Comparison of ENCODE assay signal across 14 mouse cellular contexts in the genomic region with DNA sequence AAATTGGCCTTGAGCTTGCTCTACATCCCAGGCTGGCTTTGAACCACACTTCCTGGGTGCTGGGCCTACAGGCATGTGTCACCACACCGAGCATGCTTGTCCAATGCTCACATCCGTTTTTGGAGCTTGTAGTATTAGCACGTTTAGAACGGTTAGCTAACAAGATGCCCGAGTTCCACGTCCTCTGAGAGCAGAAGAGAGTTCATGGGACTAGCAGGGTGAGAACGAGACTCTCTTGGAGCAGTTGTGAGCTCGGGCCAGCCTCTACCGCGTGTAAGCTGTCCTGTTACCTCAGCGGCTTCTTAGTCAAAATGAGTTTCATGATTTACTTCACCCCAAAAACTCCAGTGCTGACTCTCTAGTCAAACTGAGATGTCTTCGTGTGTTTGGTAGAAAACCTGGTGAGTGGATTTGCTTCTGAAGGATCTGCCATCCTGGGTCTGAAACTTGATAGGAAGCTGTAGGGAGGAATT.
DNase-seq lines count a peak whose midpoint lies in the region; ATAC-seq and TF ChIP-seq lines count a peak whose summit lies in the region.
"Had no signal": no experiment of that assay in that cellular context is flagged by ENCODE, and none has a peak within 500 bp of the region (broad histone marks: within the 10 kb centered on the region; RNA-seq: fewer than 3 reads in every experiment).

No protein-coding gene starts in this region.

- no peak for DNase-seq in heart, adult 18-20 months
- DNase-seq in 3T3-L1 (ENCODE audit: low read depth, low spot score) (peak; percentile 55), CH12.LX (ENCODE audit: extremely low read depth) (peak; percentile 94)
- no peak for DNase-seq in layer of hippocampus, adult 9-10 months (ENCODE audit: low spot score)
- no peak for DNase-seq in hindbrain, embryonic 10.5 days (ENCODE audit: low spot score)
- DNase-seq: cerebellum, postnatal 36 days; gastrocnemius, postnatal 14 days; kidney, adult 8-10 months had no signal

- H3K4me3 ChIP-seq in heart, embryonic 15.5 days = no peak overlapping the region
- peak overlapping the region; percentile 57 to 65 (median 59) for H3K4me3 ChIP-seq in CH12.LX (replicated peaks in 1 of 3; ENCODE audit: low read depth in 2 of 3, low read length in 2 of 3, poor library complexity in 1 of 3)
- no peak overlapping the region for H3K4me3 ChIP-seq in embryonic fibroblast, embryonic 13.5 days (ENCODE audit: insufficient read depth, low read length)
- no peak overlapping the region for H3K4me3 ChIP-seq in hindbrain, embryonic 10.5 days
- H3K4me3 ChIP-seq: hindbrain, embryonic 15.5 days; megakaryocyte, embryonic 14.5 days; neural tube, embryonic 13.5 days had no signal

- no peaks in the 10 kb centered on the region for H3K9me3 ChIP-seq in heart, embryonic 15.5 days (replicated peaks)
- H3K9me3 ChIP-seq in CH12.LX (replicated peaks; ENCODE audit: low read length) = no peaks in the 10 kb centered on the region
- H3K9me3 ChIP-seq in hindbrain, embryonic 10.5 days = no peaks in the 10 kb centered on the region
- H3K9me3 ChIP-seq: hindbrain, embryonic 15.5 days; megakaryocyte, embryonic 14.5 days; neural tube, embryonic 13.5 days had no signal

- in situ Hi-C loops in CH12.LX (cut with MboI; ENCODE audit: low pct_ligation_motif_present, low pct_unique_long_range_greater_than_20kb, low sequenced_read_pairs) = no loop called here

- H3K4me2 ChIP-seq in heart, embryonic 15.5 days = no peak overlapping the region
- H3K4me2 ChIP-seq in CH12.LX (ENCODE audit: insufficient read depth, low read depth, poor library complexity, severe bottlenecking) = peak overlapping the region; percentile 39
- H3K4me2 ChIP-seq: hindbrain, embryonic 15.5 days; liver, embryonic 11.5 days; neural tube, embryonic 13.5 days had no signal

- TF ChIP-seq POLR2A in CH12.LX (IDR thresholded peaks at IDR 0.05; ENCODE audit: low read depth, low read length) = peak; percentile 91
- no peak for TF ChIP-seq POLR2A in embryonic fibroblast, embryonic 13.5 days (IDR thresholded peaks at IDR 0.05; ENCODE audit: low read depth, low read length)

- H3K27me3 ChIP-seq in heart, embryonic 15.5 days = no peaks in the 10 kb centered on the region
- no peaks in the 10 kb centered on the region for H3K27me3 ChIP-seq in CH12.LX (replicated peaks)
- no peaks in the 10 kb centered on the region for H3K27me3 ChIP-seq in hindbrain, embryonic 10.5 days (ENCODE audit: insufficient read depth, poor library complexity, severe bottlenecking)
- H3K27me3 ChIP-seq: hindbrain, embryonic 15.5 days; neural tube, embryonic 13.5 days had no signal

- TF ChIP-seq RAD21 in CH12.LX (IDR thresholded peaks at IDR 0.05; ENCODE audit: low read depth, low read length) = no peak

- dilution Hi-C loops in CH12.LX (cut with MboI; ENCODE audit: extremely low pct_ligation_motif_present, extremely low pct_unique_long_range_greater_than_20kb, low sequenced_read_pairs) = no loop called here

- no peak for ATAC-seq in heart, embryonic 15.5 days (replicated peaks; ENCODE audit: insufficient number of reproducible peaks, insufficient read depth, low FRiP score, low read depth)

- no peak overlapping the region for H3K9ac ChIP-seq in heart, embryonic 15.5 days
- H3K9ac ChIP-seq in CH12.LX (ENCODE audit: insufficient read depth, low read depth) = peak overlapping the region; percentile 70
- H3K9ac ChIP-seq: hindbrain, embryonic 15.5 days; neural tube, embryonic 13.5 days had no signal

- H3K36me3 ChIP-seq in heart, embryonic 15.5 days = no peaks in the 10 kb centered on the region
- H3K36me3 ChIP-seq in CH12.LX (replicated peaks in 1 of 2; ENCODE audit: control insufficient read depth in 1 of 2, insufficient read depth in 1 of 2, low read length in 1 of 2) = peaks cover 3 to 32% of the 10 kb centered on the region in 2 experiments
- peaks cover 1% of the 10 kb centered on the region; the same call in 1 of the 2 replicates for H3K36me3 ChIP-seq in hindbrain, embryonic 10.5 days
- H3K36me3 ChIP-seq: hindbrain, embryonic 15.5 days; neural tube, embryonic 13.5 days had no signal

- TF ChIP-seq EP300 in CH12.LX (IDR thresholded peaks at IDR 0.05; ENCODE audit: low read length) = peak; percentile 80

- H3K79me2 ChIP-seq in CH12.LX (replicated peaks; ENCODE audit: control insufficient read depth, extremely low read depth, insufficient read depth, poor library complexity, severe bottlenecking) = peaks cover 3% of the 10 kb centered on the region; the same call in 1 of the 2 replicates

- TF ChIP-seq CTCF in CH12.LX (conservative IDR thresholded peaks at IDR 0.05 in 1 of 2, IDR thresholded peaks at IDR 0.05 in 1 of 2; ENCODE audit: low read depth in 2 of 2, low read length in 2 of 2) = no peak
- TF ChIP-seq CTCF in embryonic fibroblast, embryonic 13.5 days (IDR thresholded peaks at IDR 0.05; ENCODE audit: borderline replicate concordance, insufficient read depth, low read length) = no peak

- peaks cover 30% of the 10 kb centered on the region for H3K4me1 ChIP-seq in heart, embryonic 15.5 days (replicated peaks)
- peaks cover 16 to 35% of the 10 kb centered on the region in 2 experiments for H3K4me1 ChIP-seq in CH12.LX (ENCODE audit: control insufficient read depth in 1 of 2, insufficient read depth in 2 of 2)
- peaks cover 7% of the 10 kb centered on the region for H3K4me1 ChIP-seq in embryonic fibroblast, embryonic 13.5 days (ENCODE audit: control insufficient read depth, insufficient read depth, low read length)
- H3K4me1 ChIP-seq in hindbrain, embryonic 10.5 days (replicated peaks) = 0 out of 2 replicates have a peak, but pooled peaks cover 2% of the 10 kb centered on the region
- H3K4me1 ChIP-seq: hindbrain, embryonic 15.5 days; neural tube, embryonic 13.5 days had no signal

- H3K27ac ChIP-seq in heart, embryonic 15.5 days = 0 out of 2 replicates have a peak overlapping the region, but pooled peaks have one; percentile 3
- peak overlapping the region; percentile 97 for H3K27ac ChIP-seq in CH12.LX (ENCODE audit: insufficient read depth, low read depth)
- H3K27ac ChIP-seq in embryonic fibroblast, embryonic 13.5 days (ENCODE audit: insufficient read depth, low read length) = peak overlapping the region; percentile 50
- H3K27ac ChIP-seq in hindbrain, embryonic 10.5 days = no peak overlapping the region
- H3K27ac ChIP-seq: hindbrain, embryonic 15.5 days; neural tube, embryonic 13.5 days had no signal

- WGBS in heart, embryonic 15.5 days = 78% methylated on average over 12 of the region's 12 CpGs
- 90% methylated on average over 12 of the region's 12 CpGs for WGBS in hindbrain, embryonic 10.5 days

TF ChIP-seq in CH12.LX, 34 proteins besides CTCF, POLR2A, EP300 and RAD21 (continues in another document):
- TF ChIP-seq JUN (IDR thresholded peaks at IDR 0.05; ENCODE audit: insufficient read depth, low read depth, low read length) = peak; percentile 69
- TF ChIP-seq USF1 (IDR thresholded peaks at IDR 0.05; ENCODE audit: low read depth, low read length) = no peak
- 0 out of 2 replicates have a peak, but pooled peaks have one; percentile 40 for TF ChIP-seq KAT2A (IDR thresholded peaks at IDR 0.05; ENCODE audit: insufficient replicate concordance, low read length)
- TF ChIP-seq HCFC1 (IDR thresholded peaks at IDR 0.05; ENCODE audit: low read depth, low read length) = peak; percentile 63
- peak; percentile 84; the same call in 1 of the 2 replicates for TF ChIP-seq MXI1 (IDR thresholded peaks at IDR 0.05; ENCODE audit: low read depth, low read length)
- peak; percentile 75; the same call in 1 of the 2 replicates for TF ChIP-seq ZMIZ1 (IDR thresholded peaks at IDR 0.05; ENCODE audit: low read depth, low read length)
- peak; percentile 91 for TF ChIP-seq SIN3A (IDR thresholded peaks at IDR 0.05; ENCODE audit: low read length)
- no peak for TF ChIP-seq PAX5 (IDR thresholded peaks at IDR 0.05; ENCODE audit: low read length)
- TF ChIP-seq MYC (IDR thresholded peaks at IDR 0.05; ENCODE audit: low read depth, low read length) = peak; percentile 99
- TF ChIP-seq MAFK (IDR thresholded peaks at IDR 0.05; ENCODE audit: insufficient replicate concordance, low read length) = peak; percentile 28; the same call in 1 of the 2 replicates
- no peak; the same call in 1 of the 2 replicates for TF ChIP-seq MEF2A (IDR thresholded peaks at IDR 0.05; ENCODE audit: borderline replicate concordance, low read depth, low read length)
- TF ChIP-seq ZNF384 (IDR thresholded peaks at IDR 0.05; ENCODE audit: low read depth, low read length) = no peak
- peak; percentile 43; the same call in 1 of the 2 replicates for TF ChIP-seq CHD2 (IDR thresholded peaks at IDR 0.05; ENCODE audit: low read length)
- TF ChIP-seq CHD1 (IDR thresholded peaks at IDR 0.05; ENCODE audit: low read depth, low read length) = peak; percentile 23; the same call in 1 of the 2 replicates
- no peak; the same call in 1 of the 2 replicates for TF ChIP-seq RCOR1 (conservative IDR thresholded peaks at IDR 0.05; ENCODE audit: low read depth, low read length)
- TF ChIP-seq MAZ (IDR thresholded peaks at IDR 0.05; ENCODE audit: low read depth, low read length) = no peak
- no peak for TF ChIP-seq ZC3H11A (IDR thresholded peaks at IDR 0.05; ENCODE audit: low read depth, low read length)
- no peak for TF ChIP-seq USF2 (conservative IDR thresholded peaks at IDR 0.05; ENCODE audit: low read depth, low read length)
- no peak for TF ChIP-seq SMC3 (IDR thresholded peaks at IDR 0.05; ENCODE audit: low read depth, low read length)
- peak; percentile 98 for TF ChIP-seq MAX (IDR thresholded peaks at IDR 0.05; ENCODE audit: low read length)
- peak; percentile 89 for TF ChIP-seq TCF12 (IDR thresholded peaks at IDR 0.05; ENCODE audit: low read depth, low read length)
- TF ChIP-seq UBTF (IDR thresholded peaks at IDR 0.05; ENCODE audit: low read depth, low read length) = peak; percentile 70; the same call in 1 of the 2 replicates
- peak; percentile 95 for TF ChIP-seq IRF4 (IDR thresholded peaks at IDR 0.05; ENCODE audit: low read depth, low read length)
- TF ChIP-seq NELFE (IDR thresholded peaks at IDR 0.05; ENCODE audit: low read depth, low read length) = peak; percentile 92
- TF ChIP-seq TBP (conservative IDR thresholded peaks at IDR 0.05; ENCODE audit: low read depth, low read length) = peak; percentile 93
- peak; percentile 63 for TF ChIP-seq NRF1 (IDR thresholded peaks at IDR 0.05; ENCODE audit: low read depth, low read length)
- TF ChIP-seq BHLHE40 (IDR thresholded peaks at IDR 0.05; ENCODE audit: low read depth, low read length) = peak; percentile 82
- TF ChIP-seq ETS1 (conservative IDR thresholded peaks at IDR 0.05; ENCODE audit: low read depth, low read length) = peak; percentile 79; the same call in 1 of the 2 replicates
- no peak for TF ChIP-seq ZKSCAN1 (IDR thresholded peaks at IDR 0.05; ENCODE audit: borderline replicate concordance, low read depth, low read length)
- peak; percentile 77 for TF ChIP-seq JUND (conservative IDR thresholded peaks at IDR 0.05; ENCODE audit: low read depth, low read length)
- TF ChIP-seq GABPA (IDR thresholded peaks at IDR 0.05; ENCODE audit: insufficient replicate concordance, low read depth, low read length) = no peak

Comparison
In these comparisons a context has a peak if more than half of its experiments do, and no peak if none do; other contexts are left out.
1. H3K4me3 ChIP-seq: peak in CH12.LX (3 of 3); none in heart, embryonic 15.5 days (single experiment), embryonic fibroblast, embryonic 13.5 days (single experiment) and hindbrain, embryonic 10.5 days (single experiment).
2. DNase-seq: peak in 3T3-L1 (single experiment) and CH12.LX (single experiment); none in heart, adult 18-20 months (0 of 2), layer of hippocampus, adult 9-10 months (single experiment) and hindbrain, embryonic 10.5 days (single experiment).